Mouse (Mus musculus): ENCODE results near the gene Zc3h7b.

Gene Zc3h7b

GRCm38 (mm10) chr15:81797861-81798260 is 53.0 kb downstream of the Zc3h7b start:
- DNase-seq: no peak

GRCm38 (mm10) chr15:81798421-81798820 is 53.6 kb downstream of the Zc3h7b start:
- no peak for DNase-seq

GRCm38 (mm10) chr15:81800391-81800790 is 55.5 kb downstream of the Zc3h7b start:
- no peak for DNase-seq

GRCm38 (mm10) chr15:81802001-81802890 is 57.4 kb downstream of the Zc3h7b start, which contains the start of gene Tef:
Gene Tef, plus strand, starts transcription at chr15:81802421.
- DNase-seq: peak; percentile 100

- DNase-seq: peak; percentile 60
Observed at GRCm38 (mm10) chr15:81802941-81803351, 58.1 kb downstream of the Zc3h7b start.

GRCm38 (mm10) chr15:81803425-81803951 is 58.6 kb downstream of the Zc3h7b start:
- no peak for DNase-seq

- DNase-seq: no peak
Observed at GRCm38 (mm10) chr15:81804172-81804571, 59.3 kb downstream of the Zc3h7b start.

GRCm38 (mm10) chr15:81804883-81805282 is 60.0 kb downstream of the Zc3h7b start:
- no peak for DNase-seq

GRCm38 (mm10) chr15:81805624-81806023 is 60.8 kb downstream of the Zc3h7b start:
- no peak for DNase-seq

- DNase-seq: no peak
Observed at GRCm38 (mm10) chr15:81806621-81807404, 62.0 kb downstream of the Zc3h7b start.

GRCm38 (mm10) chr15:81808799-81809198 is 63.9 kb downstream of the Zc3h7b start:
- no peak for DNase-seq

GRCm38 (mm10) chr15:81809550-81809949 is 64.7 kb downstream of the Zc3h7b start:
- DNase-seq: no peak

- DNase-seq: peak; percentile 66
Observed at GRCm38 (mm10) chr15:81810150-81810549, 65.3 kb downstream of the Zc3h7b start.

- DNase-seq: peak; percentile 99
Observed at GRCm38 (mm10) chr15:81810671-81811598, 66.1 kb downstream of the Zc3h7b start.

- no peak for DNase-seq
Observed at GRCm38 (mm10) chr15:81811599-81811996, 66.7 kb downstream of the Zc3h7b start.

- DNase-seq: no peak
Observed at GRCm38 (mm10) chr15:81812287-81812686, 67.4 kb downstream of the Zc3h7b start.

- no peak for DNase-seq
Observed at GRCm38 (mm10) chr15:81812696-81813631, 68.1 kb downstream of the Zc3h7b start.

GRCm38 (mm10) chr15:81813986-81814705 is 69.3 kb downstream of the Zc3h7b start:
- no peak for DNase-seq

- DNase-seq: no peak
Observed at GRCm38 (mm10) chr15:81814716-81815370, 70.0 kb downstream of the Zc3h7b start.

GRCm38 (mm10) chr15:81818404-81818803 is 73.5 kb downstream of the Zc3h7b start:
- no peak for DNase-seq

Measured in right cerebral cortex, postnatal 14 days (tissue).